Comparison of ENCODE assay signal across 8 mouse cellular contexts in the genomic region with DNA sequence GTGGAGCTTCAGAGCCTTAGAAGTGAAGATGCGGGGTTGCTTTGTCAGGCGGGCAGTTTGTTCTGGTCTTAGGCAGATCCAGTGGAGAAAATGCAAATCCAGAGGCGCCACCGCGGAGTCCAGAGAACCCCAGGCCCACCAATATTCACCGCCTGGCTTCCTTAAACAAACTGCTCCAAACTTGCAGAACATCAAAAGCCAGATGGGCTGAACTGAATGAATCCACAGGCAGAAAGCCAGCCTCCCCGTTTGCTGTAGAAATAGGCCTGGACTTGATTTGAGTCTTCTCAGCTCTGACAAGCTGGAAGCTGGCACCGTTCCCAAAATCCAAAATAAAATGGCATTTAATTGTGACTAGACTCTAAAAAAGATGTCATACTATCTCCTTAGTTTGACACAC. TPM values are rescaled to one million over a fixed set of nuclear protein-coding genes. Genes with fewer than 3 reads are reported as not detected.
A peak's percentile ranks its signal among the peaks of the same experiment; 100 is the strongest.
DNase-seq lines count a peak whose midpoint lies in the region; ATAC-seq and TF ChIP-seq lines count a peak whose summit lies in the region.

No protein-coding gene starts in this region.

- no peak for TF ChIP-seq CTCF in kidney, postnatal 0 days (IDR thresholded peaks at IDR 0.05; ENCODE audit: low read depth)
- TF ChIP-seq CTCF in left cerebral cortex, adult 2 months (IDR thresholded peaks at IDR 0.05): no peak

- no peak for DNase-seq in kidney, postnatal 0 days (ENCODE audit: low spot score)
- DNase-seq in kidney, adult 8-10 months: no peak
- DNase-seq in brain, embryonic 18.5 days (ENCODE audit: low read depth, low spot score): peak; percentile 79
- peak; percentile 27 for DNase-seq in gastrocnemius, postnatal 10 days
- peak; percentile 57 to 59 for DNase-seq in left cerebral cortex, adult 2 months (ENCODE audit: extremely low spot score in 1 of 2, low spot score in 2 of 2)
- no peak for DNase-seq in thymus, postnatal 36 days

- no peak overlapping the region for H3K9ac ChIP-seq in kidney, postnatal 0 days (ENCODE audit: low read depth, low read length)
- no peak overlapping the region for H3K9ac ChIP-seq in stomach, embryonic 16.5 days (ENCODE audit: low read length)
- no peak overlapping the region for H3K9ac ChIP-seq in intestine, embryonic 16.5 days (ENCODE audit: low read depth, low read length)

- no peak overlapping the region for H3K4me3 ChIP-seq in kidney, postnatal 0 days (replicated peaks; ENCODE audit: low read depth, low read length)
- no peak overlapping the region for H3K4me3 ChIP-seq in left cerebral cortex, adult 2 months
- no peak overlapping the region for H3K4me3 ChIP-seq in stomach, embryonic 16.5 days (replicated peaks; ENCODE audit: low read length)
- H3K4me3 ChIP-seq in intestine, embryonic 16.5 days (ENCODE audit: low read length): no peak overlapping the region

- no peak overlapping the region for H3K27ac ChIP-seq in kidney, postnatal 0 days
- H3K27ac ChIP-seq in left cerebral cortex, adult 2 months: no peak overlapping the region; the same call in 1 of the 2 replicates
- H3K27ac ChIP-seq in stomach, embryonic 16.5 days (ENCODE audit: low read length): peak overlapping the region; percentile 53; the same call in 1 of the 2 replicates
- no peak overlapping the region for H3K27ac ChIP-seq in intestine, embryonic 16.5 days (ENCODE audit: low read length)

- H3K36me3 ChIP-seq in kidney, postnatal 0 days (ENCODE audit: insufficient read depth, low read length): no peaks in the 10 kb centered on the region
- H3K36me3 ChIP-seq in stomach, embryonic 16.5 days (ENCODE audit: control insufficient read depth, insufficient read depth, low read length): no peaks in the 10 kb centered on the region
- no peaks in the 10 kb centered on the region for H3K36me3 ChIP-seq in intestine, embryonic 16.5 days (ENCODE audit: control insufficient read depth, insufficient read depth, low read length)

- ATAC-seq in kidney, postnatal 0 days (replicated peaks; ENCODE audit: low FRiP score, low read depth): no peak
- peak; percentile 43; the same call in 1 of the 2 replicates for ATAC-seq in stomach, embryonic 16.5 days (ENCODE audit: insufficient read depth, low FRiP score)
- ATAC-seq in intestine, embryonic 16.5 days: no peak

- H3K4me2 ChIP-seq in kidney, postnatal 0 days (ENCODE audit: low read length): peak overlapping the region; percentile 21; the same call in 1 of the 2 replicates
- H3K4me2 ChIP-seq in stomach, embryonic 16.5 days (ENCODE audit: low read depth, low read length): no peak overlapping the region
- no peak overlapping the region for H3K4me2 ChIP-seq in intestine, embryonic 16.5 days (ENCODE audit: low read depth, low read length)

- WGBS in kidney, postnatal 0 days: 61% methylated on average over 8 of the region's 8 CpGs
- 44% methylated on average over 8 of the region's 8 CpGs for WGBS in stomach, embryonic 16.5 days
- 52% methylated on average over 8 of the region's 8 CpGs for WGBS in intestine, embryonic 16.5 days

- H3K27me3 ChIP-seq in kidney, postnatal 0 days (ENCODE audit: insufficient read depth, low read length): no peaks in the 10 kb centered on the region
- no peaks in the 10 kb centered on the region for H3K27me3 ChIP-seq in stomach, embryonic 16.5 days (ENCODE audit: control insufficient read depth, insufficient read depth, low read length)
- no peaks in the 10 kb centered on the region for H3K27me3 ChIP-seq in intestine, embryonic 16.5 days (replicated peaks; ENCODE audit: control insufficient read depth, insufficient read depth, low read length)

- peaks cover 4% of the 10 kb centered on the region for H3K4me1 ChIP-seq in kidney, postnatal 0 days (replicated peaks; ENCODE audit: insufficient read depth, low read length)
- H3K4me1 ChIP-seq in stomach, embryonic 16.5 days (ENCODE audit: control insufficient read depth, insufficient read depth, low read length): peaks cover 34% of the 10 kb centered on the region
- peaks cover 22% of the 10 kb centered on the region for H3K4me1 ChIP-seq in intestine, embryonic 16.5 days (ENCODE audit: control insufficient read depth, insufficient read depth, low read length)

- intact Hi-C loops in left cerebral cortex, adult 2 months (cut with DNase I): loop anchor here (5.0 to 10.0 kb wide), 2 partner anchors 543 to 605 kb away; no protein-coding TSS in a partner anchor

- no peaks in the 10 kb centered on the region for H3K9me3 ChIP-seq in kidney, postnatal 0 days (replicated peaks; ENCODE audit: low read length)
- no peaks in the 10 kb centered on the region for H3K9me3 ChIP-seq in stomach, embryonic 16.5 days (replicated peaks; ENCODE audit: control insufficient read depth, low read length)
- H3K9me3 ChIP-seq in intestine, embryonic 16.5 days (ENCODE audit: control insufficient read depth, low read length): no peaks in the 10 kb centered on the region

RNA-seq across cellular contexts. Expression of a gene that starts 11.1 kb away (rescaled TPM):
- polyA plus RNA-seq in kidney, postnatal 0 days (2015; fragmentation: Nextera tagmentation; extraction: Ambion mirVana): 24.0 and 27.4 TPM in 2 replicates
- total RNA-seq in gastrocnemius, postnatal 10 days (2021): 10 to 100 TPM; 12.8 to 16.9 TPM
- 10 to 100 TPM; 61.3 to 62.8 TPM for total RNA-seq in left cerebral cortex, adult 2 months (2021)
- polyA plus RNA-seq in stomach, embryonic 16.5 days (2015; fragmentation: Nextera tagmentation; extraction: Ambion mirVana): 8.4 and 8.7 TPM in 2 replicates
- polyA plus RNA-seq in intestine, embryonic 16.5 days (2015; fragmentation: Nextera tagmentation; extraction: Ambion mirVana): 4.9 and 8.6 TPM in 2 replicates

RNA-seq across cellular contexts. Expression of a gene that starts 40.4 kb away (rescaled TPM):
- polyA plus RNA-seq in kidney, postnatal 0 days (2015; fragmentation: Nextera tagmentation; extraction: Ambion mirVana): 160 and 169 TPM in 2 replicates
- 10 to 100 TPM; 33.5 to 46.7 TPM for total RNA-seq in gastrocnemius, postnatal 10 days (2021)
- 100 to 1,000 TPM; 102 to 109 TPM for total RNA-seq in left cerebral cortex, adult 2 months (2021)
- 94.6 and 100 TPM in 2 replicates for polyA plus RNA-seq in stomach, embryonic 16.5 days (2015; fragmentation: Nextera tagmentation; extraction: Ambion mirVana)
- 66.3 and 68.9 TPM in 2 replicates for polyA plus RNA-seq in intestine, embryonic 16.5 days (2015; fragmentation: Nextera tagmentation; extraction: Ambion mirVana)

Comparison
In these comparisons a context has a peak if more than half of its experiments do, and no peak if none do; other contexts are left out.
1. DNase-seq: peak in brain, embryonic 18.5 days (single experiment), gastrocnemius, postnatal 10 days (single experiment) and left cerebral cortex, adult 2 months (2 of 2); none in kidney, postnatal 0 days (single experiment), kidney, adult 8-10 months (0 of 2) and thymus, postnatal 36 days (0 of 2).